Mouse (Mus musculus): Measurements from ENCODE around the gene Gp5.

Gp5 gene

DNA sequence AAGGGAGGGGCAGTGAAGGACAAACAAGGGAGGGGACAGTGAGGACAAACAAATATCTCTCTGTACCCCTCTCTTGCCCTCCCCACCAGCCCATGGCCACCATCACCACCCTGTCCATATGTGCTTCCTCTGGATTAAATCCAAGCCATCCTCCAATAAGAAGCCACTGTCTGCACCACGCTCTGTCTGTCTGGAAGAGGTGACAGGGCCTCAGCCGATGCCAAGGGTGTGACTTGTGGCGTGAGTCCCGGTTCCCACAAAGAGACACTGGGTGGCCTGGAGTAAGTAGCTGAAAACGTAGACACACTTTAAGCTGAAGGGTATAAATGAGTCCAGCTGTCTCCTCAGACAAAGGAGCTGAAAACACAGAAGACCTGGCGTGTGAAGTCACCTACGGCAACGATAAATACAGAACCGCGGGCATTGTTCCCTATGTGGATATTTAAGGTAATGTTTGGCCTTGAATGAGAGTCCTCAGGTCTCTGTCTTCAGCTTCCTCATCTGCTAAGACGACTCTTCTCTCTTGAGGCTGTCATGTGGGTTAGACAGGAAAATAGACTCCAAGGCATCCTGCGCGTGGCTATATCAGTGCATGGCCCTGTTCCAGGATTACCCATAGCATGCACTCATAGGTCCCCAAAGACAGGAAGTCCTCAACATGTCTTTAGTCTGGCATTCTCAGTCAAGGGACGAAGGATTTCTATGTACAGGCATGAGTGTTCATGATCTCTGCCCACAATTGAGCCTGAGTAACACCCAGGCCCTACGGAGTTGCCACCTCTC, 34.8 kb downstream of the Gp5 start:
- no peak for DNase-seq

- no peak for DNase-seq
Observed at GRCm38 (mm10) chr16:30273065-30273464, 37.5 kb downstream of the Gp5 start.

GRCm38 (mm10) chr16:30271941-30272595, 38.5 kb downstream of the Gp5 start:
- DNase-seq, result no peak

GRCm38 (mm10) chr16:30271223-30271761, 39.3 kb downstream of the Gp5 start:
- no peak for DNase-seq

- DNase-seq, result no peak
Observed at GRCm38 (mm10) chr16:30267359-30267758, 43.2 kb downstream of the Gp5 start, which contains the start of gene Cpn2. Gene Cpn2 (minus strand): TSS chr16:30267499.

DNA sequence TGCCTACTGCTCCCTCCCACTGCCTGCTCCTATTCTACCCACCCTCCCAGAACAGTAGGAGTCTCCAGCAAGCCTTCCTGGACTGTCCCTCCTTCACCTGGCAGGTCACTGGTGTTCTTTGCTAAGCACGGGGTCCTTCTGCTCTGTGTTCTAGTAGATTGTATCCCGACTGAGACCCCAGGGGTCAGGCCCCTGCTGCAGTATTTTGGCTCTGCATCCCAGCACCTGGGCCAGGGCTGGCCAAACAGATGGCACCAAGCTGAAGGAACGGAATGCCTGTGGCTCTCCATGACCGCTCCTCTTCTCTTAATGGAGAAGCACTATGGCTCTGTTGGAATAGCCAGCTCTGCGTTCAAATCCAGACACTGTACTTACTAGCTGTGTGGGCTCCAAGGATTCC, 44.0 kb downstream of the Gp5 start:
- DNase-seq, result no peak

DNA sequence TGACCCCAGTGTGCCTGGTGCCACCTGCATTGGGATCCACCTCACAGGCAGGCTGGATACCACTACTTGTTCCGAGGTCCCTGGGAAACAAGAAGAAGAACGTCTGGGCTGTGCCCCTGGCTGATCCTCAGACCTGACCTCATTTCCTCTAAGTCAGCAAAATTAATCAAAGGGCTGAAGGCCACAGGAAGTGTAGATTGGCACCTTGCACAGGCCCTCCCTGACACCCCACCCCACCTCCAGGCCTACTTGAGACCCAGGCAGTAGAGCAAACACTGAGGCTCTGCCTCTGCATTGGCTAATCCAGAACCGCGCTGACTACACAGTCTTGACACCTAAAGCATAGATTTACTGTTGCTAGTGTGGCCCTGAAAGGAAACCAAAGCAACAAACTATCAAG, 45.0 kb downstream of the Gp5 start:
- DNase-seq, result no peak

DNA sequence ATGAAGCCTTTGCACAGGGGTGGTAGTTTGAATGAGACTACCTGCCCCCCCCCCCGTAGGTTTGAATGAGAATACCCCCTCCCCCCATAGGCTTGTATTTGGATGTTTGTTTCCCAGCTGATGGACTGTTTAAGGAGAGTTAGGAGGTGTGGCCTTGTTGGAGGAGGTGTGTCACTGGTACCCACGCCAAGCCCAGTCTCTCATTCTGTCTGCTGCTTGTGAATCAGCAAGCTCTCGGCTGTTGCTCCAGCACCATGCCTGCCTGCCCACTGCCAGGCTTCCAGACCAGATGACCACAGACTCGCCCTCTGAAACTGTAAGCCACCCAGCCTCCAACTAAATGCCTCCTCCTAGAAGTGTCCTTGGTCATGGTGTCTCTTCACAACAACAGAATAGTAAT, 47.4 kb downstream of the Gp5 start:
- no peak for DNase-seq

DNA sequence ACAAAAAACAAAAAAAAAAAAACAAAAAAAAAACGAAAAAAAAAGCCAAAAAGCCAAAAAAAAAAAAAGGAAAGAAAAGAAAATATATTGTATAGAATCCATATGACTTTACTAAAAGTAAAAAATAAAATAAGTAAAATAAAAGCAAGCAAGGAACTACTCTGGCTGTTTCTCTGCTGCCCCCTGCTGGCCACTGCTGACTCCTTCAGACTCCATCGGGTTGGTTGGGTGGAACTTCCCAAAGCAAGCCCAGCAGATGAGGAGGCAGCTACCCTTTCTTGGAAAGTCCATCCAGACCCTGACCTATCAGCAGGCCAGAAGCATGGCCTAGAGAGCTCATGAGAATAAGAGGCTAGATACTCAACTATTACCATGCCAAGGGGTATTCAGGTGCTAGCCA, 47.9 kb downstream of the Gp5 start:
- DNase-seq, result peak; percentile 66

GRCm38 (mm10) chr16:30262157-30262556, 48.4 kb downstream of the Gp5 start:
- no peak for DNase-seq

- DNase-seq, result no peak
Observed at GRCm38 (mm10) chr16:30261341-30261740, 49.2 kb downstream of the Gp5 start.

DNA sequence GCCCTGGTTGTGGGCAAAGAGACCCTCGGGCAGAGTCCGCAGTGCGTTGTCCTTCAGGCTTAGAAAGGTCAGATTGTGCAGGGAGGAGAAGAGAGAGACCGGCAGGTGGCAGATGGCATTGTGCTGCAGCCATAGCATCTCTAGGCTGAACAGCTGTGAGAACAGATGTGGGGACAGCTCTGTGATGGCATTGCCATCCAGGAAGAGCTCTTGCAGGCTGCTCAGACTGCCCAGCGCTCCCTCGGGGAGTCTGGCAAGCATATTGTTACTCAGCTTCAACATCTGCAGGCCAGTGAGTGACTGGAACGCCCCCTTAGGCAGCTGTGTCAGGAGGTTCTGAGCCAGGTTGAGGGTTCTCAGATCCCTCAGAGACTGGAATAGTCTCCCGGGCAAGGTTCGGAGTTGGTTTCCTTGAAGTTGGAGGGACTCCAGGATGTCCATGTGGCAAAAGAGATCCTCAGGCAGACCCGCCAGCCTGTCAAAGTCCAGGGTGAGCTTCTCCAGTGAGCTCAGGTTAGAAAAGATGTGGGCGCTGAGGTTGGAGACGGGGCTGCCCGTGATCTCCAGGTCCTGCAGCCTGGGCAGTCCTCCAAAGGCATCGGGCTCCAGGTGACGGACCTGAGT, 50.5 kb downstream of the Gp5 start:
- DNase-seq, result no peak

- no peak for DNase-seq
Observed at GRCm38 (mm10) chr16:30259444-30259843, 51.1 kb downstream of the Gp5 start.

DNA sequence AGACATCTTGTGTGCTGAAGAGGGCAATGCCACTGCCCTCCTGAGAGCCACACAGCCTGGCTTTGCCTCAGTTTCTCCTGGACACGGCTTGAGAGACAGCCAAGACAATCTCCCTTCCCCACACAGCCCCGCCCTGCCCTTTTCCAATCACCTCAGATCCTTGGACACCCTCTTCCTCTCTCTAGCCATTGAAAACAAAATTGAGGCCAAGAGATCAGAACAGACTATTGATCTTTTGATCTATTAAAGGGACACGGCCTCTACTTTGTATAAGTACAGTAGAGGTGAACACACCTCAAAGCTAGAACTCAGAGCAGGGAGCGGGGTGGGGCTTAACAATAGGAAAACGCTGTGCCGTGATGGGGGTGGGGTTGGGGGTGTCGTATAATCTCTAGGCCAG, 52.1 kb downstream of the Gp5 start:
- no peak for DNase-seq

GRCm38 (mm10) chr16:30257718-30258117, 52.9 kb downstream of the Gp5 start:
- DNase-seq, result no peak

Measured in kidney, postnatal 14 days (tissue).